Mouse (Mus musculus): ENCODE data around the gene Olfr547. TPM values are rescaled to one million over a fixed set of nuclear protein-coding genes. Genes with fewer than 3 reads are reported as not detected.
"Not testable (repeated sequence)": the region's sequence is repeated elsewhere in the genome, so short reads cannot be mapped to it uniquely, and the experiment has no call there.

Olfr547 gene
- not detected for total RNA-seq (2021)
- long read RNA-seq, experiment 1: 0 reads
- long read RNA-seq, experiment 2: 0 reads

DNA sequence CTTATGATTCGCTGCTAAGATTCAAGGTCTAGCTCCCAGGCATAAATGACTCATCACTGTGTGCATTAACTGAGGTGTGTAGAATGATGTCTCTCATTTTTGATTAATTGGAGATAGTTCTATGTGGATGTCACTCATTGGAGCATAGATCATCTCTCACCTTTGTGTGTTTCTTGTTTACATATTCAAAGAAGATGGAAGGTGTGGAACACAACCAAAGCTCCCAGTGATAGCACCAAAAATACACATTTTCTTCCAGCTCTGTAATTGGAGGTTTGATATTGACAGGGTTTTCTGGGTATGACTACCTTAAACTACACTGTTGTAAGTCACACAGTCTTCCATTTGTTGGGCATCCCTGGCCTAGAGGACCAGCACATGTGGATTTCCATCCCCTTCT is at the start of gene Olfr547:
TSS of gene Olfr547 (plus strand) at position 301 of the 400 bp plus-strand sequence.
- DNase-seq (ENCODE audit: low spot score in 2 of 2): no peak

DNA sequence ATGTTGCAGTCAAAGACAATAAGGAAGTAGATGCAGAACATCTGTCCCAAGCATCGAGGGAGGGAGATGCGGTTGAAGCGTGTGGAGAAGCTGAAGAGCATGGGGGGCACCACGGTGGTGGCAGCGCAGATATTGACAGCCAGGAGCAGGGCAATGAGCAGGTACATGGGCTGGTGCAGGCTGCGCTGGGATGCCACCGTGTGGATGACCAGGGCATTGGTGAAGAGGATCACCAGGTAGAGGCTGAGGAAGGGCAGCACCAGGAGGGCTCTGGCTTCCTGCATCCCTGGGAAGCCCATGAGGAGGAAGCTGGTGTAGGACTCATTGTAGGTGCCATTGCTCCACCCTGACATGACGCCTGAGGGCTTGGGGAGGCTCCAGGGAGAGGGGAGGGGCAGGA is 49.8 kb upstream of the Olfr547 start:
- DNase-seq (ENCODE audit: low spot score in 2 of 2): not testable (repeated sequence)

DNA sequence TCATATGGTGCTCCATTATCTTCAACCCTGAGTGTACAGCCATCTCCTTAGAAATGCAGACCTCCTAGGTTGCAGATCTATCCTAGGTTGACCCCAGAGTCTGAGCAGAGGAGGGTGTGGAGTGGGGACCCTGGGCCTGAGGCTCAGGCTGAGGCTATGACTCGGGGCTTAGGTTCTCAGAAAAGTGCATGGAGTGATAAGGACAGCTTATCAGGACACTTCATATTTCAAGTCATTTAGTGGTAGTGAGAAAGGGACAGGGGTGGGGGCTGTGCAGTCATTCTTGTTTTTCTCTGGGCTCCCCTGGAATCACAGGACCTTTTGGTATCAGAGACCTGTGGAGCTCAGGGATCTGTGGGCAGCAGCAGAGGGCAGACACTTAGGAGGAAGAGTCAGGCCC is 48.4 kb upstream of the Olfr547 start:
- DNase-seq (ENCODE audit: low spot score in 2 of 2): no peak

DNA sequence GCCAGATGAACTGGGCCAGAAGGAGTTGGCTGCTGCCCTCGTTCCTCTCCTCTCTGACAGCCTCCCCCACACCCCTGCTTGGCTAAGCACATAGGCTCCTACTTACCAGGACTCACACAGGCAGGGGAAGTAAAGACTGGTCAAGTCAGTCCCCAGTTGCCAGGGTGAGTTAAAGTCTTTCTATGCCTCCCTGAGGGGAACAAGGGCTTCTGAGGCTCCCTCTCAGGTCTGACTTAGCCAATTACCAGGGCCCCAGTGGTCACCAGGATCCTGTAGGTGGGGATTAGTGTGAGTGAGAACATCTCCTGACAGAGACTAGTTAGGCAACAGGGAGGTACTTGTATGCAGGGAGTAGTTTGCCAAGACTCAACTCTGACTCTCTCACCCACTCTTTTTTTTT is 46.4 kb upstream of the Olfr547 start, which contains the start of gene Olfr544:
TSS of gene Olfr544 (minus strand) at position 153 of the 400 bp plus-strand sequence.
- DNase-seq (ENCODE audit: low spot score in 2 of 2): no peak

DNA sequence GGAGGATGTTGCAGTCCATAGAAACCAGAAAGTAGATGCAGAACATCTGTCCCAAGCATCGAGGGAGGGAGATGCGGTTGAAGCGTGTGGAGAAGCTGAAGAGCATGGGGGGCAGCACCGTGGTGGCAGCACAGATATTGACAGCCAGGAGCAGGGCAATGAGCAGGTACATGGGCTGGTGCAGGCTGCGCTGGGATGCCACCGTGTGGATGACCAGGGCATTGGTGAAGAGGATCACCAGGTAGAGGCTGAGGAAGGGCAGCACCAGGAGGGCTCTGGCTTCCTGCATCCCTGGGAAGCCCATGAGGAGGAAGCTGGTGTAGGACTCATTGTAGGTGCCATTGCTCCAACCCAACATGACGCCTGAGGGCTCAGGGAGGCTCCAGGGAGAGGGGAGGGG is 40.1 kb upstream of the Olfr547 start:
- DNase-seq (ENCODE audit: low spot score in 2 of 2): not testable (repeated sequence)

DNA sequence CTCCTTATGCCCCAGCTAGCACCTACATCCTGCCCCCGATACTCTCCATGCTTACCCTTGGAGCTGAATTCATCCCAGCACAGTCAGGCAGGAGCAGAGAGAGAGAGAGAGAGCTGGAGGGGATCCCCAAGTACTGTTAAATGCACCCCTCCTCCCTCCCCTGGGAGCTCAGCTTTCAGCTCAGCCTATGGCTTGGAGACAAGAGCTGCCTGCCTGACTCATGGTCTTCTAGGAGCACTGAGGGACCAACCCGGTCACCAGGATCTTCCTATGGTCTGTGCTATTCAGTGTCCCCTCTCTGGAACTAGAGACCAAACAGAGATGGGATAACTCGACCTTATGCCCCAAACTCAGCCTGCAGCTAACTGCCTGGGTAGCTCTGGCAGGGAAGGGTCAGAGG is 35.1 kb upstream of the Olfr547 start, which contains the start of gene Olfr545:
TSS of gene Olfr545 (minus strand) at position 101 of the 400 bp plus-strand sequence.
- no peak for DNase-seq (ENCODE audit: low spot score in 2 of 2)

DNA sequence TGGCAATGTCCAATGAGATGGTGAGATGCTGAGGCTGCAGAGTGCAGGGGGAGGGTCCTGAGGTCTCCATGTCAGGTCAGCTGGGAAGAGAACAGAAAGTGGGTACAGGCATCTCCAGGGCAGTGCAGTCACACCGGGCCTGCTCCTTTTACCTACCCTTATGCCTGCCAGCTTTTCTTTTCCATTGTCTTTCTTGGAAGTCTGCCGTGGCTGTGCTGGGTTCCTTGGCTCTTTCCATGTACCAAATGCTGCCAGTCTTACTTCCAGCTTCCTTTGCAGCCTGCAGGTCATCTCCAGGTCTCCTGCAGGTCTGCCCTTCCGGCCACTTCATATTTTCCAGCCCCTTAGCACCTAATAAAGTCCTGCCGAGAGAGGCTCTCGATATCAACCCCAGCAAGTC is 32.6 kb upstream of the Olfr547 start:
- no peak for DNase-seq (ENCODE audit: low spot score in 2 of 2)

DNA sequence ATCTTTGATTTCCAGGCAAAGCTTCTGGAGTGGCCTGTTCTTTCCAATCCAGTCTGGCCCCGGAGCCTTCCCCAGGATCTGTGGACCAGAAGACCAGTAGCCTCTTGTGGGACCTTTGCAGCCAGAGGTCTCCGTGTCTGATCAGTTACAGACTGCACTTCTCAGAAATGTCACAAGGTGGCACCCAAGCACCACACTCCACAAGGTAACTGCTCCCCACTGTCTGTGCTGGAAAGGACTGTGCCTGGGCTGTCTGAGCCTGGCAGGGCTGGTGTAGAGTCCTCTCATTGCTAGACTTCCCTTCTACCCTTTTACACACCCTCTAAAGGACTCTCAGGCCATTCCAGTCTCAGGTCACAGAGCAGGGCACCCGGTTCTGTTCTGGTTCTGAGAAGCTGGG is 27.7 kb upstream of the Olfr547 start:
- peak in 1 of 2 experiments; percentile 37 for DNase-seq (ENCODE audit: low spot score in 2 of 2)

DNA sequence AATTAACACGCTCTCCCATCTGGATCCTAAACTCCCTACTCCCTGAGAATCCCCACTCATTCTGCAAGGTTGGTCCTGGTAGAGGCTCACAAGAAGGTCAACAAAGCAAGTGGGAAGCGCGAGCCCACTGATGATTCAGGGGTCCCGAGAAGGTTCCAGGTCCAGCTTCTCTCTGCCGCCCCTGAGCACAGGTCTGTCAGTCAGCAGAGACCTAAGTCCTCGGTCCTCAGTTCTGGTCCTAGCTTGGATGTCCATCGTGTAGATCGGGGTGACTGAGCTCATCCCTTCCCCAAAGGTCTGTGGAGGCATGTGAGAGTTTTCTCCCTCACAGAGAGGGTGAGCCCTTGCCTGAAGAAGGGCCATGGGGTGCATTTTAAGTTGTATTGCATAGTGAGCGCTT is 26.5 kb upstream of the Olfr547 start:
- DNase-seq (ENCODE audit: low spot score in 2 of 2): no peak

DNA sequence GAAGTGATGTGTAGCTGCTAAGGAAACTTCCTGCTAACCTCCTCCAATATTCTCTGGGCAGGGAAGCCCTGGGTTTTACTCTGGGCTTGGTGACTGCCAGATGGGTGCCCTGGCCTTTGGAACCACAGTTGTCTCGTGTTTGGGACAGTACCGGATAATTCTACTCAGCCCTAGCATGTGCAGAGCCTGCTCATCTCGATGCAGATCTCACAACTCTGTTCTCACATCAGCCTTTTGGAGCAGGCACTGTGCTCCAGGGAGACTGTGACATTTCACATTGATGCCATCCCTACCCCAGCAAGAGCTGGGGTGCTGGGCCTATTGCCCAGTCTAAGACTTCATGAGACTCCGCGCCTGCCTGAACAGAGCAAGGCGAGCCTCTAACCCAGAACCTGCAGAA is 25.9 kb upstream of the Olfr547 start:
- no peak for DNase-seq (ENCODE audit: low spot score in 2 of 2)

DNA sequence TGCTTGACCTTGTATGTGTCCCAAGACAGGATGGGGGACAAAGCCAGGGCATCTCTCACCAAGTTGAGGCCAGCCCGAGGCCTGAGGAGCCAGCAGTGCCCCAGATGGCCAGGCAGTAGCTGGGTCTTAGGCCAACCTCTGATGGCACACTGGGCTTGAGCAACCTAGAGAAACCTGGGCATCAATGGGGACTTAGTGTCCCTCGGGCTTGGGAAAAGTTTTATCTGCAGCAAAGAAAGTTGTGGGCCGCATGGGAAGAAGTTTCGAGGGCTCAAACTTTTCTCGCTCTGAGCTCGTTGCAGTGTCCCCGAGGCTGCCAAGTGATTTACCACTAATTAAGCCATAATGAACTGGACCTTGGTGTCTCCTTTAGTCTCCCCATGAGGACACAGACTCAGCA is 24.8 kb upstream of the Olfr547 start:
- no peak for DNase-seq (ENCODE audit: low spot score in 2 of 2)

DNA sequence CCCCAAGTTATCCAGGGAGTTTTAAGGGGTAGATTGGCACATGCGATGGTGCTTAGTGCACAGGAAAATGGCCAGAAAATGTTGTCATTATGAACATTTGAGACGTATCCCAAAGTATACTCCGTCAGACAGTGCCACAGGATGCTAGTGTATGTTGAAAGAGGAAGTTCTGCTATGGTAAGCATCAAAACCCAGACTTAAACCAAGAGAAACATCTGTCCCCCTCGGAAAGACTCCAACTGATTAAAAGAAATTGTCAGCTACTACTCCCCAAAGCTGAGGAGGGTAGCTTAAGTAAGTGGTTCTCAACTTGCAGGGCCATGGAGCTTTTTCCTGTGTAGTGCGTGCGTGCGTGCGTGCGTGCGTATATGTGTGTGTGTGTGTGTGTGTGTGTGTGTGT is 22.6 kb upstream of the Olfr547 start:
- DNase-seq (ENCODE audit: low spot score in 2 of 2): no peak

DNA sequence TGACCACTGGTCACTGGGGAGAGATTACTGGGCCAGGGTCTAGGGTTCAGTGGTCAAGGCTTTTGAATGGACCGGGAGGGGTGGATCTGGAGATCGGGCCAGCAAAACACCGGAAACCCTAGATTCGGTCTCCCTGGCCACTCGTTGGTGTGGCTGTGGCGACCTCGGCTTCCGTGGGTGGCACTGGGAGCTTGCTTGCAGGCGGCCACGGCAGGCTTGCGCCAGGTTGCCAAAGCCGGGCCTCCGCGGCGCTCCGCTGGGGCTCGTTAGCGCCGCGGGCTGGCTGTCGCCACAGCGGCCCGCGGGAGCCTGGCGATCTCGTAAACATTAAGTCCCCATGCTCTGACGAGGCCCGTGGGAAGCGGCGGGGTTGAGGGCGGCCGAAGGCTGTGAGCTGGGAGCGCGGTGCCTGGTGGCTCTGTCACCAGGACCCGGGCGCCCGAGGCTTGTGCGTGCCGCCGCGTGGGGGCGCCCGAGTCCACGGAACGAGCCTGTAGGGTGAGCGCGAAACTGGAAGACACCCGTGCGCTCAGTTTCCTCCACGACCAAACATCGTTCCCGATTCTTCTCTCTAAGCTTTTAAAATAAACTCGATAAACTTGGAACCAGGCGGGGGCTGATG is 21.6 kb upstream of the Olfr547 start:
- peak; percentile 78 to 82 for DNase-seq (ENCODE audit: low spot score in 2 of 2)

DNA sequence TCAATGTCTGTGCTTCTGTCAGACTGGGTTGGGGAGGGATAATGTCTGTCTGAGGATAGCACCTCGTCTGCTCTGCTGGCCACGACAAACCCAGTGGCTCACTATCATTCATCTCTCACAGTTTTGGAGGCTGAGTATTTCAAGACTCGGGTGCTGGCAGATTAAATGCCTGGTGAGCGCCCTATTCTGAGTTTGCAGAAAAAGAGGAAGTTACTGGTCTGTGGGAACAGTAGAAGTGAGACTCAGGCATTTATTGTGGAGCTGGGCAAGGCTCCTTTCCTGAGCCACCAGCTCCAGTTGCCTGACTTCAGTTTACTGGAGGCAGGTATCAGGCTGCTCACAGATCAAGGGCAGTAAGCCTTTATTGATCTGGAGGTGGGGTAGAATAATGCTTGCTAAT is 20.4 kb upstream of the Olfr547 start:
- no peak for DNase-seq (ENCODE audit: low spot score in 2 of 2)

DNA sequence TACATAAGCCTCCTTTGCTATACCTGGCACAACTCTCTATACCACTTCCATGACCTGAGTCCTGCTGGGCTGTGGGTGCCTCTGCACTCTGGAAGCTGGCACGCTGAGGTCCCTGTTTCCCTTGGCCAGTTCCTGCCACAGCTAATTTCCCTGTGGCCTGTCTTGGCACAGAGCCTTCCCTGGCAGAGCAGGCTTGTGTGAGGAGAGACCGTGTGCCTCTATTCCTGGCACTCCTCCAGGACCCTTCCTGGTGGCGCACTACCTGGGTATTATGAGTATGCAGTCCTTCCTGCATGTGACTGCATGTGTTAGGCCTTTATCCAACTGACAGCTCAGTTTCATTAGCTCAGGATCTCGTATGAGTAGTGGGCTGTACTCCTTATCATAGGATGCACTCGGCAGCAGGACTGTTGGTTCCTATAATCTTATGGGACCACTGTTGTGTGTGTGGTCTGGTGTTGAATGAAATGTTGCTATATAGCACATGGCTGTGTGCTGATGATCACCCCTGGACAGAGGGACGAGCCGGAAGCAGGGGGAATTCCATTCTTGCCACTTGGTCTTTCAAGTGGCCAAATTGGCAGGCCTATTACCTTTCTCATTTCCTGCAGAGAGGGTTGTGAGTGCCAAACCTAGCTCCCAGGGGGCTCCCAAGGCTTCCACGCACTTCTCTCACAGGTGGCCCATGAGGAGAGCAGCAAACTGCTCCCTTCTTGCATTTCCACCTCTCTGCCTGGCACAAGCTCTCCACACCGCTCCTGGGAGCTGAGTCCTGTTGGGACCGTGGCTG is 18.1 kb upstream of the Olfr547 start:
- DNase-seq (ENCODE audit: low spot score in 2 of 2): no peak

DNA sequence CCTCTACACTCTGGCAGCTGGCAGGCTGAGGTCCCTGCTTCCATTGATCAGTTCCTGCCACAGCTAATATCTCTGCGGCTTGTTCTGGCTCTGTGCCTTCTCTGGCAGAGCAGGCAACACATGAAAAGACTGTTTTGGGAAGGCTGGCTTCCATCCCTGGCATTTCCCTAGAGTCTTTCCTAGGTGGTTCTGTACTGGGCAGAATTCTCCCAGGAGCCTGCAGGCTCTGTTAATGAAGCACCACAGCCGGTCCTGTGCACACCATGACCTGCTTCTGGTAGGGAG is 17.6 kb upstream of the Olfr547 start:
- no peak for DNase-seq (ENCODE audit: low spot score in 2 of 2)

DNA sequence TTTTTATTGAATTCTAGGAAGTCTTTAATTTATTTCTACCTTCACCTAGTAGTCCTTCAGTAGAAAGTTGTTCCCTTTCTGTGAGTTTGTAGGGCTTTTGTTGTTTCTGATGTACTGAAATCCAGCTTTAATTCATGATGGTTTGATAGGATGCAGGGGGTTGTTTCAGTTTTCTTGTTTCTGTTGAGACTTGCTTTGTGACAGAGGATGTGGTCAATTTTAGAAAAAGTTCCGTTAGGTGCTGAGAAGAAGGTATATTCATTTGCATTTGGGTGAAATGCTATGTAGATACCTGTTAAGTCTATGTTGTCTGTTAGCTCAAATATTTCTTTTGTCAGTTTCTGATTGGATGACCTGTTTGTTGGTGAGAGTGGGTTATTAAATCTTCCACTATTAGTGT is 5.5 kb upstream of the Olfr547 start:
- no peak for DNase-seq (ENCODE audit: low spot score in 2 of 2)

DNA sequence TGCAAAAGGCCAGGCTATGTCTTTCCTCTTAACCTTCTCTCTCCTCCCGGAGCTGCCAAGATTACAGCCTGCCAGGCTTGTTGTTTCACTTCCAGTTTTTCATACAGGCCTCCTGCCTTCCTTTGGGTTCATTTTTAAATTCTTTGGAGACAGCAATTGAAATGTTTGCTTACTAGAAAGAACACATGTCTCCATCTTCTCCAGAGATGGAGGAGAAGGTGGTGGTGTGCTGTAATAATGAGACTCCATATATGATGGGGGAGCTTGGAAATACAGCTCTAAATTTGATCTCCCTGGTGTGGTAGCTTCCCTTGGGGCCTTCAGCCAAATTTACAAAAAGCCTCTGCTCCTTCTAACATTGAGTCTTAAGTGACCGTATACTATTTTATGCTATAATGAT is 6.0 kb downstream of the Olfr547 start, which contains the start of gene Olfr548-ps1:
TSS of gene Olfr548-ps1 (plus strand) at position 301 of the 400 bp plus-strand sequence.
- no peak for DNase-seq (ENCODE audit: low spot score in 2 of 2)

DNA sequence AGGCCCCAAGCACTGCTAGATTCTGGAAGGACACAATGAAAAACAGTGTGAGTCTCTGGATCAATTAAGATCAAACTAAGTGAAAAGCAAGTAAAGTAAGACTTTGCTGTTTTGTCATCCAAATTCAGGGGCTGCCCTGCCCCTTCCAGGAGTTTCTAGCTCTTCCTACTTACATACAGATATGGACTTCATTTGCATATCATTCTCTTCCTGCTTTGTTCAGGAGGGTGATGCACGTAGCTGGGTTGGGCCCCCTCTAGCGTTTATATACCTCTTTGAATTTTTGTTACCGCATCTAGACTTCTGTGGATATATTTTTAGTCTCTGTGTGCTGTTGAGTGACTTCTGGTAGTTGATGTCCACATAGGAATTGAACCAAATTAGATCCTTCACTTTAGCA is 6.7 kb downstream of the Olfr547 start:
- DNase-seq (ENCODE audit: low spot score in 2 of 2): no peak

DNA sequence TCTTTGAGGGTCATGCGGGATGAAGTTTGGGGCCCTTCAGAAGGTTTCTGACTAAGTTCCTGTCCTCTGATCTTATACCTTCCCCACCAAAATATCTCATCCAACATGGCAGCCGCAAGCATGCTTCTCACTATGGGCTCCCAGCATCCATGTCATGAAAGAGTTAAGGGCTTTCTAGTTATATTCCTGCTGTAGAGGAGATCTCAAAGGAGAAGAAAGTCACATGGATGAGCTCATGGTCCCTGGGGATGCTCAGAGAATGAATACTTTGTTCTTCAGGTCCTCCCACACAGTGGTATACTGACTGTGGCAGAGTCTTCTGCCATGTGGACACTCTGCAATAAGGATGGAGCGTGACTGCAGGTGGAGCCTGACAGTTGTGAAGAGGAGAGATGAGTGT is 15.0 kb downstream of the Olfr547 start, which contains the start of gene Olfr549:
TSS of gene Olfr549 (plus strand) at position 301 of the 400 bp plus-strand sequence.
- no peak for DNase-seq (ENCODE audit: low spot score in 2 of 2)

DNA sequence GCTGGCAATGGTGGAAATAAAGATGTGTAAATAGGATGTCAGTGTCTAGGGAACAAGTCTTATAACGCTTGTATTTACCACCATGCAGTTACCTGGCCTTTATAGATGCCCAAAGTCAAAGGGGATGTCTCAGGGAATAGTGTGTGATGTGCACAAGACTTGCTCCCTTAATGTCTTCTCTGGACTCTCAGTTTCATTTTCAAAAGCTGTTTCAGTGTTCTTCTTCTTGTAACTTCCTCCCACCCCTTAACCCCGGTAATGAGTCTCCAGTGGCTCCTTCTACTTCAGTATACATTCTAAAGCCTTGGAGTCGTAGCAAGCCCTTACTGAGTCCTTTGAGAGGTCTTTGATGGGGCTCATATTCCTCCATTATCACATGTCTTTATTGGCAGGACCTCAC is 18.7 kb downstream of the Olfr547 start:
- no peak for DNase-seq (ENCODE audit: low spot score in 2 of 2)

All from adrenal gland, postnatal 4 days (tissue).